Mouse (Mus musculus): ENCODE measurements around the gene Fmnl1.

The Fmnl1 gene

DNA sequence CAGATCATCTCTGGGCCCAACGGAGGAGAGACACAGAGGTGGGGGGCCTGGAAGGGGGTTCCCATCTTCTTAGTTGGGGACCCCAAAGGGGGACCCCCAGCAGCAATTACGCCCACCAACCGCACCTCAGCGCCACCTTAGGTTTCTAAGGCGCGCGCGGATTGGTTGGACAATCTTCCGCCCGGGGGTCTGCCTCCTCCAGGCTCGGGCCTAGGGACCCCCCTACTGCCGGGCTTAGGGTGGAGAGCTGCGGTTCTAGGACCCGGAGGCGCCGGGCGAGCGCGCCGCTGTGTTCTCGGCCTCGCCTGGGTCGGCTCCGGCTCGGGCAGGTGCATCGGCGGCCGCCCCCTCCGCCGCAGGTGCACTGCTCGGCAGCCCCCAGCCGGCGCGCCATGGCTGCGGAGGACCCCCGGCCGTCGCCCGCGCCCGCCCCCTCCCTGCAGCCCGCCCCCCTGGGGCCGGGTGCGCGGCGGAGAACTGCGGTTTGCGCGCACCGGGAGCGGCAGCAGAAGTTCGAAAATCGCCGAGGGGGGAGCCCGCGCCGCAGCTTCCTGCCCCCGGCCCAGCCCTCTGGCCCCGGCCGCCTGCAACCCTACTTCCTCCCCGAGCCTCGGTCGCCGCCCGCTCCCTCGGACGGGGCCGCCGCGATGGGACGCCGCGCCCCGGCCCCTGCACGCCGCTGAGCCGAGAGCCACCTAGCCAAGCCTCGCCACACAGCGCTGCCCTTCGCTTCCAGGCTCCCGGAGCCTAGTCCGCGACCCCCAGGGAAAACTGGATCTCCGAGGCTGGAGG is at the start of gene Fmnl1:
Gene Fmnl1 (plus strand): TSS at position 614 of the 792 bp plus-strand sequence.
- peak; percentile 46 for DNase-seq

GRCm38 (mm10) chr11:103131701-103132575 is 39.0 kb upstream of the Fmnl1 start, which contains the start of gene Hexim2:
Gene Hexim2, plus strand, starts transcription at chr11:103132429.
- no peak for DNase-seq

GRCm38 (mm10) chr11:103132576-103133455 is 38.1 kb upstream of the Fmnl1 start:
- DNase-seq: peak; percentile 100

- DNase-seq: no peak
Observed at GRCm38 (mm10) chr11:103133456-103134185, 37.3 kb upstream of the Fmnl1 start.

- no peak for DNase-seq
Observed at GRCm38 (mm10) chr11:103134221-103134620, 36.7 kb upstream of the Fmnl1 start.

GRCm38 (mm10) chr11:103136039-103136577 is 34.8 kb upstream of the Fmnl1 start:
- no peak for DNase-seq

GRCm38 (mm10) chr11:103139951-103140762 is 30.8 kb upstream of the Fmnl1 start:
- no peak for DNase-seq

- no peak for DNase-seq
Observed at GRCm38 (mm10) chr11:103140763-103141100, 30.2 kb upstream of the Fmnl1 start.

DNA sequence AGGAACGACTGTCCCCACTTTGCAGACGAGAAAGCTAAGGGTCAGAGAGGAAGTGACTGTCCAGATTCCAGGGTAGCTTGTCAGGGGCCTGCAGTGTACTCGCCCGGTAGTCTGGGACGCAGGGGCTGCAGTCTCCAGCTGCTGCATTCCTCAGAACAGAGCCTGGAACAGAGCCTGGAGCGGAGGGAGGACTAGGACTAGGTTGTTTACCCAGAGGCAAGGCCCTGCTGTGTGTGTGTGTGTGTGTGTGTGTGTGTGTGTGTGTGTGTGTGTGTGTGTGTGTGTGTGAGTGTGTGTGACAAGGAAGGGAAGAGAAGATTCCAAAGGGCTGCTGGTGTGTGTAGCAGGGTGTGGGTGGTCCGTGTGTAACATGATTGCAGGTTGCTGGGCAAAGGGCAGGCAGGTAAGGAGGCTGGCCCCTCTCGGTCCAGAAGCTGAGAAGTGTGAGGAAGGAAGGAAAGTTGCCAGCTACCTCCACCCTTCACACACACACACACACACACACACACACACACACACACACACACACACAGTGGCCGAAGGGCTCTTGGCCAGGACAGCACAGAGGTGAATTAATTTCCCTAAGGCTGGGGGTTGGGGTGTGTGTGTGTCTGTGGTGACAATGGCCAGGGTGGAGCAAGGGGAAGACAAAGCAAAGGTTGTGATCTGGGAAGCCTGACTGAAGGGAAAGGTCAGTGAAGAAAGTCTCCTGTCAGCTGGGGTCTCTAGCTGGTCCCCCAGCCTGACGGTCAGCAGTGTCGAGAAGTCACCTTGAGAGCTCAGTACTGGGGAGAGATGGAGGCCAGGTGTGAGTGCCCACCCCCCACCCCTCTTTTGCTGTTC is 29.6 kb upstream of the Fmnl1 start:
- peak; percentile 73 for DNase-seq

GRCm38 (mm10) chr11:103141944-103142255 is 29.0 kb upstream of the Fmnl1 start:
- DNase-seq: peak; percentile 46

GRCm38 (mm10) chr11:103142441-103143182 is 28.3 kb upstream of the Fmnl1 start:
- peak; percentile 80 for DNase-seq

GRCm38 (mm10) chr11:103144309-103145285 is 26.3 kb upstream of the Fmnl1 start:
- DNase-seq: peak; percentile 21

GRCm38 (mm10) chr11:103146386-103146785 is 24.5 kb upstream of the Fmnl1 start:
- DNase-seq: no peak

DNA sequence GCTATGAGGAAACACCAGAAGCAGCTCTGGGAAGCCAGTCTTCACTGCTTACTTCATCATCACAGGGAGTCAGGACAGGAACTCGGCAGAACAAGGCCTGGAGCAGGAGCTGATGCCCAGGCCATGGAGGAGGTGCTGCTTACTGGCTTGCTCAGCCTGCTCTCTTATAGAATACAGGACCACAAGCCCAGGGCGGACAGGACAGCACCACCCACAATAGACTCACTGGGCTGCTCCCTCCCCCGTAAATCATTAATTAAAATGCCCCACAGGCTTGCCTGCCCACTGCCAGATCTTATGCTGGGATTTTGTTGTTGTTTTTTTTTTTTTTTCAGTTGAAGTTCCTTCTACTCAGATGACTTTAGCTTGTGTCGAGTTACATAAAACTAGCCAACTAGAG is 23.1 kb upstream of the Fmnl1 start:
- peak; percentile 87 for DNase-seq

GRCm38 (mm10) chr11:103149771-103150170 is 21.1 kb upstream of the Fmnl1 start:
- DNase-seq: no peak

DNA sequence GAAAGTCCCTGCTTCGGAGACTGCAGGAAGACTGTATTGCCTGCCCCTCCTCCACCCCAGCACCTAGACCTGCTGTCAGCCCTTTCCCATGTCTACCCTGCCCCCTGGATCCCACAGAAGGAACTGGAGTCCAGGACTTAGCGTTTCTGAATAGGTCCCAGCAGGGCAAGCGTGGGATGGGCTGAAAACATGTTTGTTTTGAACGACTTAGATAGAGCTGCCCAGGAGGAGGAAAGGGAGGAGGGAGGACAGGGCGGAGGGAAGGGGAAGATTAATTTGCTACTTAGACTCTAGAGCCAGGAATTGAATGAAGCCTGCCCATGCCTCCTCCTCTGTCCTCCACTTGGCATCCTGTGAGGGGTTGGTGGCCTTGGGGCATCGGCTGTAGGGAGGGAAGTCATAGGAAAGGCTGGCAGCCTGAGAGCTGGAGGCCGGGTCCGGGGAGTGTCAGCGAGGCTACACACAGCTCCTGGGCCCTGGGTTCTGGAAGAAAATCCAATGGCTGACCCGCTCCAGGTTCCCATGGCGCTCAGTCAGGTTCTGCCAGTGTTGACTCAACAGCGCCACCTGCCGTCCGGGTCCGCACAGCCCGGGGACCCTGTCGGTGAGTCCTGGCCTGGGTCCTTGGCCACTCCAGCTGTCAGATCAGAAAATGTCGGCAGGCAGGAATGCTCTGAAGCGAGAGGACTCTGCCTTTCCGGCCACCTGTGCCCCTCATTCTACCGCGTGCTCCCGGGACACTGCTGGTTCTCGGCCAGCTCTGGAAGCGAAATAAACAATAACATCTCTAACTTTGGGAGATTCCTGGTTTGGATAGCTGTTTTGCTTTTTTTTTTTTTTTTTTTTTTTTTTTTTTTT is 12.1 kb upstream of the Fmnl1 start:
- peak; percentile 95 for DNase-seq

GRCm38 (mm10) chr11:103160738-103161137 is 10.2 kb upstream of the Fmnl1 start:
- DNase-seq: no peak
